Mouse (Mus musculus): Measurements from ENCODE around the gene Olfr1471. TPM values are rescaled to one million over a fixed set of nuclear protein-coding genes. Genes with fewer than 3 reads are reported as not detected.
"Not testable (repeated sequence)": the region's sequence is repeated elsewhere in the genome, so short reads cannot be mapped to it uniquely, and the experiment has no call there.

Gene Olfr1471
- polyA plus RNA-seq (2015; fragmentation: Nextera tagmentation; extraction: Ambion mirVana), result not detected in 2 replicates

GRCm38 (mm10) chr19:13443109-13443508, at the start of gene Olfr1471:
Gene Olfr1471 (plus strand): TSS chr19:13443409.
- not testable (repeated sequence) for H3K4me1 ChIP-seq (ENCODE audit: insufficient read depth, low read depth, low read length); ATAC-seq; H3K27ac ChIP-seq (ENCODE audit: low read length); H3K4me2 ChIP-seq (replicated peaks; ENCODE audit: low read depth, low read length); H3K36me3 ChIP-seq (ENCODE audit: insufficient read depth, low read length); H3K4me3 ChIP-seq (ENCODE audit: low read depth, low read length); H3K27me3 ChIP-seq (replicated peaks; ENCODE audit: insufficient read depth, low read length); H3K9me3 ChIP-seq (ENCODE audit: low read length); H3K9ac ChIP-seq (replicated peaks; ENCODE audit: low read depth); DNase-seq (ENCODE audit: low spot score)
- WGBS, result 48% methylated on average over 2 of the region's 2 CpGs

- DNase-seq (ENCODE audit: low spot score), result no peak
- WGBS, result 69% methylated on average over 2 of the region's 2 CpGs
- no peaks in the 10 kb centered on the region for H3K4me1 ChIP-seq (ENCODE audit: insufficient read depth, low read depth, low read length)
- H3K9me3 ChIP-seq (ENCODE audit: low read length), result no peaks in the 10 kb centered on the region
- no peaks in the 10 kb centered on the region for H3K36me3 ChIP-seq (ENCODE audit: insufficient read depth, low read length)
- no peak within 1 kb of the TSS for H3K4me3 ChIP-seq (ENCODE audit: low read depth, low read length)
- no peaks in the 10 kb centered on the region for H3K27me3 ChIP-seq (replicated peaks; ENCODE audit: insufficient read depth, low read length)
- H3K9ac ChIP-seq (replicated peaks; ENCODE audit: low read depth), result no peak within 1 kb of the TSS
- no peak for TF ChIP-seq CTCF (IDR thresholded peaks at IDR 0.05)
- TF ChIP-seq EP300 (IDR thresholded peaks at IDR 0.05), result no peak
- ATAC-seq, result no peak
- H3K27ac ChIP-seq (ENCODE audit: low read length), result no peak within 1 kb of the TSS
- no peak within 1 kb of the TSS for H3K4me2 ChIP-seq (replicated peaks; ENCODE audit: low read depth, low read length)
These were observed 35.7 kb upstream of the Olfr1471 start, which contains the start of gene Olfr1469 for GRCm38 (mm10) chr19:13407549-13407948. Gene Olfr1469 (plus strand): TSS chr19:13407849.

- no peak within 1 kb of the TSS for H3K27ac ChIP-seq (ENCODE audit: low read length)
- no peaks in the 10 kb centered on the region for H3K9me3 ChIP-seq (ENCODE audit: low read length)
- no peak within 1 kb of the TSS for H3K4me3 ChIP-seq (ENCODE audit: low read depth, low read length)
- H3K27me3 ChIP-seq (replicated peaks; ENCODE audit: insufficient read depth, low read length), result no peaks in the 10 kb centered on the region
- no peaks in the 10 kb centered on the region for H3K4me1 ChIP-seq (ENCODE audit: insufficient read depth, low read depth, low read length)
- WGBS, result 73% methylated on average over 1 of the region's 1 CpGs
- no peak for TF ChIP-seq EP300 (IDR thresholded peaks at IDR 0.05)
- TF ChIP-seq CTCF (IDR thresholded peaks at IDR 0.05), result no peak
- ATAC-seq (no peak), DNase-seq (ENCODE audit: low spot score) (no peak)
- no peaks in the 10 kb centered on the region for H3K36me3 ChIP-seq (ENCODE audit: insufficient read depth, low read length)
- H3K4me2 ChIP-seq (replicated peaks; ENCODE audit: low read depth, low read length), result no peak within 1 kb of the TSS
- no peak within 1 kb of the TSS for H3K9ac ChIP-seq (replicated peaks; ENCODE audit: low read depth)
These were observed 12.8 kb downstream of the Olfr1471 start, which contains the start of gene Olfr1472 for GRCm38 (mm10) chr19:13455986-13456385. Gene Olfr1472 (minus strand): TSS chr19:13456086.

GRCm38 (mm10) chr19:13469265-13469664, 26.1 kb downstream of the Olfr1471 start, which contains the start of gene Olfr1474:
Gene Olfr1474 (plus strand): TSS chr19:13469565.
- not testable (repeated sequence) for H3K27me3 ChIP-seq (replicated peaks; ENCODE audit: insufficient read depth, low read length); H3K9ac ChIP-seq (replicated peaks; ENCODE audit: low read depth); H3K4me1 ChIP-seq (ENCODE audit: insufficient read depth, low read depth, low read length); H3K4me2 ChIP-seq (replicated peaks; ENCODE audit: low read depth, low read length); H3K27ac ChIP-seq (ENCODE audit: low read length); ATAC-seq; DNase-seq (ENCODE audit: low spot score); H3K4me3 ChIP-seq (ENCODE audit: low read depth, low read length); H3K9me3 ChIP-seq (ENCODE audit: low read length); H3K36me3 ChIP-seq (ENCODE audit: insufficient read depth, low read length)
- 63% methylated on average over 4 of the region's 4 CpGs for WGBS

- Histone ChIP-seq H3K27ac (ENCODE audit: low read length) (no peak within 1 kb of the TSS), H3K4me3 (ENCODE audit: low read depth, low read length) (no peak within 1 kb of the TSS), H3K4me2 (replicated peaks; ENCODE audit: low read depth, low read length) (no peak within 1 kb of the TSS), H3K9me3 (ENCODE audit: low read length) (no peaks in the 10 kb centered on the region), H3K4me1 (ENCODE audit: insufficient read depth, low read depth, low read length) (no peaks in the 10 kb centered on the region), H3K9ac (replicated peaks; ENCODE audit: low read depth) (no peak within 1 kb of the TSS), H3K27me3 (replicated peaks; ENCODE audit: insufficient read depth, low read length) (no peaks in the 10 kb centered on the region), H3K36me3 (ENCODE audit: insufficient read depth, low read length) (no peaks in the 10 kb centered on the region)
- no peak for TF ChIP-seq EP300 (IDR thresholded peaks at IDR 0.05)
- no peak for TF ChIP-seq CTCF (IDR thresholded peaks at IDR 0.05)
- DNase-seq (ENCODE audit: low spot score) (no peak), ATAC-seq (no peak)
These were observed 36.9 kb downstream of the Olfr1471 start, which contains the start of gene Olfr1475 for GRCm38 (mm10) chr19:13480096-13480495. Gene Olfr1475 (minus strand): TSS chr19:13480196.

- ATAC-seq (no peak), DNase-seq (ENCODE audit: low spot score) (no peak)
- H3K9ac ChIP-seq (replicated peaks; ENCODE audit: low read depth), result no peak within 1 kb of the TSS
- H3K4me2 ChIP-seq (replicated peaks; ENCODE audit: low read depth, low read length), result no peak within 1 kb of the TSS
- H3K36me3 ChIP-seq (ENCODE audit: insufficient read depth, low read length), result no peaks in the 10 kb centered on the region
- 53% methylated on average over 3 of the region's 3 CpGs for WGBS
- H3K4me1 ChIP-seq (ENCODE audit: insufficient read depth, low read depth, low read length), result no peaks in the 10 kb centered on the region
- no peaks in the 10 kb centered on the region for H3K27me3 ChIP-seq (replicated peaks; ENCODE audit: insufficient read depth, low read length)
- H3K4me3 ChIP-seq (ENCODE audit: low read depth, low read length), result no peak within 1 kb of the TSS
- no peak within 1 kb of the TSS for H3K27ac ChIP-seq (ENCODE audit: low read length)
- no peaks in the 10 kb centered on the region for H3K9me3 ChIP-seq (ENCODE audit: low read length)
- TF ChIP-seq EP300 (IDR thresholded peaks at IDR 0.05) (no peak), CTCF (IDR thresholded peaks at IDR 0.05) (no peak)
These were observed 57.0 kb downstream of the Olfr1471 start, which contains the start of gene Olfr1477 for GRCm38 (mm10) chr19:13500246-13500645. Gene Olfr1477 (plus strand): TSS chr19:13500546.

Other genes with a start within 250 kb of the Olfr1471 start
- not detected in 2 replicates for gene Olfr1463, start 212.1 kb upstream of the Olfr1471 start, polyA plus RNA-seq (2015; fragmentation: Nextera tagmentation; extraction: Ambion mirVana)
- not detected in 2 replicates for gene Olfr1465, start 127.9 kb upstream of the Olfr1471 start, polyA plus RNA-seq (2015; fragmentation: Nextera tagmentation; extraction: Ambion mirVana)
- gene Olfr1466, start 104.5 kb upstream of the Olfr1471 start, polyA plus RNA-seq (2015; fragmentation: Nextera tagmentation; extraction: Ambion mirVana), result not detected in 2 replicates
- gene Olfr1467, start 81.2 kb upstream of the Olfr1471 start, polyA plus RNA-seq (2015; fragmentation: Nextera tagmentation; extraction: Ambion mirVana), result not detected in 2 replicates
- gene Olfr1469, start 35.6 kb upstream of the Olfr1471 start, polyA plus RNA-seq (2015; fragmentation: Nextera tagmentation; extraction: Ambion mirVana), result not detected in 2 replicates
- not detected in 2 replicates for gene Olfr1472, start 12.7 kb downstream of the Olfr1471 start, polyA plus RNA-seq (2015; fragmentation: Nextera tagmentation; extraction: Ambion mirVana)
- gene Olfr1474, start 26.2 kb downstream of the Olfr1471 start, polyA plus RNA-seq (2015; fragmentation: Nextera tagmentation; extraction: Ambion mirVana), result not detected in 2 replicates
- not detected in 2 replicates for gene Olfr1475, start 36.8 kb downstream of the Olfr1471 start, polyA plus RNA-seq (2015; fragmentation: Nextera tagmentation; extraction: Ambion mirVana)
- not detected in 2 replicates for gene Olfr1477, start 57.1 kb downstream of the Olfr1471 start, polyA plus RNA-seq (2015; fragmentation: Nextera tagmentation; extraction: Ambion mirVana)
- gene Olfr1480, start 84.5 kb downstream of the Olfr1471 start, polyA plus RNA-seq (2015; fragmentation: Nextera tagmentation; extraction: Ambion mirVana), result not detected in 2 replicates
- gene Olfr1484, start 140.1 kb downstream of the Olfr1471 start, polyA plus RNA-seq (2015; fragmentation: Nextera tagmentation; extraction: Ambion mirVana), result not detected in 2 replicates
- not detected in 2 replicates for gene Olfr1487, start 174.0 kb downstream of the Olfr1471 start, polyA plus RNA-seq (2015; fragmentation: Nextera tagmentation; extraction: Ambion mirVana)
- gene Olfr1489, start 188.2 kb downstream of the Olfr1471 start, polyA plus RNA-seq (2015; fragmentation: Nextera tagmentation; extraction: Ambion mirVana), result not detected in 2 replicates
- not detected in 2 replicates for gene Olfr1490, start 207.7 kb downstream of the Olfr1471 start, polyA plus RNA-seq (2015; fragmentation: Nextera tagmentation; extraction: Ambion mirVana)